Mouse (Mus musculus) layer of hippocampus, adult 2 months (tissue): ENCODE measurements at regions not wholly inside any gene's neighbourhood (a gene's known extent, or its start where the extent isn't known, plus 50 kb on each side); places are given as distances from the start of the nearest gene placed in this dataset.

Source experiments
- DNase-seq, 2 experiments: peaks; one replicate each; pipeline ENCODE4 v3.0.0; 2022; ENCODE audit warnings: low spot score in 2 of 2
- H3K27ac ChIP-seq: fragments of 200-600 bp; 2 replicates; pipeline ENCODE4 v1.8.1; 2022
- H3K4me3 ChIP-seq: fragments of 200-600 bp; 2 replicates; pipeline ENCODE4 v1.8.1; 2022; ENCODE audit warnings: mild to moderate bottlenecking
- CTCF ChIP-seq: fragments of 200-600 bp; conservative IDR thresholded peaks from 2 replicates; pipeline ENCODE4 v1.8.1; 2022; ENCODE audit warnings: antibody characterized with exemption, mild to moderate bottlenecking, moderate library complexity

- DNase-seq, result no peak
- peak; percentile 72 for TF ChIP-seq CTCF
- Histone ChIP-seq H3K4me3 (no peak overlapping the region), H3K27ac (no peak overlapping the region)
Measured at GRCm38 (mm10) chr16:77166722-77167121, 153.2 kb downstream of the Usp25 start.

- Histone ChIP-seq H3K4me3 (no peak overlapping the region), H3K27ac (no peak overlapping the region)
- no peak for DNase-seq
- no peak for TF ChIP-seq CTCF
Measured at GRCm38 (mm10) chr16:77173026-77173692, 159.7 kb downstream of the Usp25 start.

DNA sequence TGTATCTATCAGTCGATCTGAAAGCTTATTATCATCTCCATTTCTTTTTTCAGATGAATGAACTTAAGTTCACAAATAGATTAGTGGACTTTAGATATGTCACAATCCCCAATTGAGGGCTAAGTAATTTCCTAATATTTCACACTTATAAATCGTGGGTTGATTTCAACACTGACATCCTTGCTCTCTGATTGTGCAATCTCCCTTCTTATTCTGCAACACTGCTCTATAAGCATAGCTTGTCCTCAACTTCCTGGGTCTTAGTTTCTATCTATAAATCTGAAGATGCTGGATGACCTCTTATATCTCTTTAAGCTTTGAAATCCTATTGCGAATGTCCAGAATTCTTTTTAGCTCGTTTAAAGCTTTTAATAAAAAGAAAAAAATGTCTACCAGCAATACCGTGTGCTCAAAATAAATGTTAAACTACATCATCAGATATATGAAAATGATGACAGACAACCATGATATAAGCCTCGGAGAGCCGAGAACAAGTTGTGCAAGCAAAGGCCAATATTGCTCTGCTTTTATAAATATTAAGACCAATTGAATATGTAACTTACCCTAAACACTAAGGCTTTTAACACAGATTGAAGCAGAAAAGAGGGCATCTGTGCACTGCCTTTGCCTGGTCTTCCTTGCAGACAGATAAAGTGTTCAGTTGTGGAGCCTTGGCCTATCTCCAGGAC lies 161.4 kb downstream of the Usp25 start:
- H3K27ac ChIP-seq, result no peak overlapping the region
- TF ChIP-seq CTCF, result no peak
- no peak overlapping the region for H3K4me3 ChIP-seq
- no peak for DNase-seq

DNA sequence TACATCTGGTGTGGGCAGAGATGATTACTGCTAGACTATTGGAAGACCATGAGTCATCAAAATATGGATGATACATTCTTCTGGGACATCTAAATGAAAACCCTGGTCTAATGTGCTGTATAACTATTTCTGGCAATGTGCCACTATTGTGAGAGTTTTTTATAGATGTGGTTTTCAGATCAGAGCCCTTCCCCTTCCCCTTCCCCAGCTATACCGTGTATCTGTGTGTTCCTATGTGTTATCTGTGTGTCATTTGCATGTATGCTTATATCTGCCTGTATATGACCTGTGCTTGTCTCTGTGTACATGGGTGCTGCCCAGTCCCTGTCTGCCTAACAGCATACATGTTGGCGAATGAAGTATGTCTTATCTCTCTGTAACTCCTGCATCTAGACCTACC lies 167.5 kb downstream of the Usp25 start:
- no peak overlapping the region for H3K4me3 ChIP-seq
- no peak for DNase-seq
- H3K27ac ChIP-seq, result no peak overlapping the region
- no peak for TF ChIP-seq CTCF
